Mouse (Mus musculus) hindbrain, embryonic 16.5 days (tissue): ENCODE measurements around the gene Nrxn1. TPM values are rescaled to one million over a fixed set of nuclear protein-coding genes. Genes with fewer than 3 reads are reported as not detected.

Experiments used
- ATAC-seq: fragments of 200-750 bp; cut with Nextera tagmentation; 2 replicates; pipeline ENCODE4 v1.8.0; 2017; ENCODE audit warnings: moderate TSS enrichment, moderate library complexity
- H3K27ac ChIP-seq: fragments of 300-500 bp; sonication (generic); 2 replicates; pipeline ENCODE4 v1.5.1; 2014; ENCODE audit warnings: low read depth, mild to moderate bottlenecking, control low read depth, low read length, moderate library complexity
- H3K27me3 ChIP-seq: fragments of 300-500 bp; sonication (generic); replicated peaks from 2 replicates; pipeline ENCODE4 v1.6.1; 2014; ENCODE audit warnings: low read length; ENCODE audit not compliant: control insufficient read depth, insufficient read depth
- H3K36me3 ChIP-seq: fragments of 300-500 bp; sonication (generic); 2 replicates; pipeline ENCODE4 v1.6.1; 2014; ENCODE audit warnings: mild to moderate bottlenecking, low read length, moderate library complexity, mixed read lengths; ENCODE audit not compliant: control insufficient read depth, insufficient read depth
- H3K4me1 ChIP-seq: fragments of 300-500 bp; sonication (generic); 2 replicates; pipeline ENCODE4 v1.6.1; 2014; ENCODE audit warnings: low read depth, low read length; ENCODE audit not compliant: control insufficient read depth, insufficient read depth
- H3K4me2 ChIP-seq: fragments of 300-500 bp; sonication (generic); 2 replicates; pipeline ENCODE4 v1.6.1; 2014; ENCODE audit warnings: mild to moderate bottlenecking, low read length, control low read depth, moderate library complexity
- H3K4me3 ChIP-seq: fragments of 300-500 bp; sonication (generic); 2 replicates; pipeline ENCODE4 v1.5.1; 2014; ENCODE audit warnings: mild to moderate bottlenecking, low read length, control low read depth, moderate library complexity
- H3K9ac ChIP-seq: fragments of 300-500 bp; sonication (generic); 2 replicates; pipeline ENCODE4 v1.6.1; 2014; ENCODE audit warnings: low read depth, mild to moderate bottlenecking, control low read depth, low read length, moderate library complexity
- H3K9me3 ChIP-seq: fragments of 300-500 bp; sonication (generic); 2 replicates; pipeline ENCODE4 v1.6.1; 2014; ENCODE audit warnings: mild to moderate bottlenecking, low read length, moderate library complexity; ENCODE audit not compliant: control insufficient read depth
- WGBS: fragments of 180-500 bp; shearing (Covaris S2); extraction: QIAGEN DNeasy Blood & Tissue Kit; methylation state at CpG from one replicate; pipeline ENCODE4 v1.1.7; 2014; 5-methylcytosine and 5-hydroxymethylcytosine counted together
- polyA plus RNA-seq: library from polyadenylated mRNA; unstranded; fragments of >200 nt; fragmentation: Nextera tagmentation; extraction: Ambion mirVana; gene quantifications from 2 replicates; pipeline ENCODE4 v1.2.1, GENCODE M21; 2015

The Nrxn1 gene
- polyA plus RNA-seq, 1 experiment from 2014 or later = 250 TPM

GRCm38 (mm10) chr17:90628004-90628403 lies 464.9 kb downstream of the Nrxn1 start:
- H3K27me3 ChIP-seq = no peaks in the 10 kb centered on the region
- WGBS = 72% methylated on average over 3 of the region's 3 CpGs
- H3K4me3 ChIP-seq = no peak overlapping the region
- H3K9ac ChIP-seq = no peak overlapping the region
- H3K9me3 ChIP-seq = no peaks in the 10 kb centered on the region
- no peak overlapping the region for H3K27ac ChIP-seq
- no peak overlapping the region for H3K4me2 ChIP-seq
- H3K36me3 ChIP-seq = no peaks in the 10 kb centered on the region
- ATAC-seq = no peak
- H3K4me1 ChIP-seq = peaks cover 3% of the 10 kb centered on the region; the same call in 1 of the 2 replicates

GRCm38 (mm10) chr17:90627395-90627794 lies 465.5 kb downstream of the Nrxn1 start:
- Histone ChIP-seq H3K36me3 (no peaks in the 10 kb centered on the region), H3K4me3 (no peak overlapping the region), H3K9me3 (no peaks in the 10 kb centered on the region), H3K9ac (no peak overlapping the region), H3K27ac (no peak overlapping the region), H3K27me3 (no peaks in the 10 kb centered on the region), H3K4me2 (no peak overlapping the region), H3K4me1 (peaks cover 3% of the 10 kb centered on the region; the same call in 1 of the 2 replicates)
- WGBS = 58% methylated on average over 3 of the region's 3 CpGs
- ATAC-seq = no peak

- ATAC-seq = peak; percentile 46; the same call in 1 of the 2 replicates
- no peak overlapping the region for H3K9ac ChIP-seq
- 17% methylated on average over 1 of the region's 1 CpGs for WGBS
Measured at GRCm38 (mm10) chr17:90624591-90625266, 468.1 kb downstream of the Nrxn1 start.

GRCm38 (mm10) chr17:90621828-90622227 lies 471.0 kb downstream of the Nrxn1 start:
- no peak overlapping the region for H3K4me2 ChIP-seq
- no peaks in the 10 kb centered on the region for H3K4me1 ChIP-seq
- ATAC-seq = no peak
- H3K27ac ChIP-seq = no peak overlapping the region
- H3K36me3 ChIP-seq = no peaks in the 10 kb centered on the region
- H3K9ac ChIP-seq = no peak overlapping the region
- H3K4me3 ChIP-seq = no peak overlapping the region
- H3K27me3 ChIP-seq = no peaks in the 10 kb centered on the region
- 86% methylated on average over 4 of the region's 4 CpGs for WGBS
- no peaks in the 10 kb centered on the region for H3K9me3 ChIP-seq

More at GRCm38 (mm10) chr17:90624591-90625266, 468.1 kb downstream of the Nrxn1 start:
- Histone ChIP-seq H3K36me3 (no peaks in the 10 kb centered on the region), H3K27ac (no peak overlapping the region), H3K4me3 (no peak overlapping the region), H3K4me2 (no peak overlapping the region), H3K9me3 (no peaks in the 10 kb centered on the region), H3K27me3 (no peaks in the 10 kb centered on the region), H3K4me1 (peaks cover 1% of the 10 kb centered on the region; the same call in 1 of the 2 replicates)

- H3K9me3 ChIP-seq = no peaks in the 10 kb centered on the region
- H3K36me3 ChIP-seq = no peaks in the 10 kb centered on the region
- H3K4me3 ChIP-seq = no peak overlapping the region
- no peak overlapping the region for H3K9ac ChIP-seq
- H3K4me2 ChIP-seq = no peak overlapping the region
- WGBS = 75% methylated on average over 3 of the region's 3 CpGs
- H3K4me1 ChIP-seq = no peaks in the 10 kb centered on the region
- H3K27ac ChIP-seq = no peak overlapping the region
- no peaks in the 10 kb centered on the region for H3K27me3 ChIP-seq
- ATAC-seq = no peak
Measured at GRCm38 (mm10) chr17:90615019-90615418, 477.9 kb downstream of the Nrxn1 start.

GRCm38 (mm10) chr17:90607427-90607806 lies 485.5 kb downstream of the Nrxn1 start:
- Histone ChIP-seq H3K27me3 (no peaks in the 10 kb centered on the region), H3K4me2 (no peak overlapping the region), H3K27ac (no peak overlapping the region), H3K4me1 (no peaks in the 10 kb centered on the region), H3K36me3 (no peaks in the 10 kb centered on the region), H3K4me3 (no peak overlapping the region), H3K9me3 (no peaks in the 10 kb centered on the region), H3K9ac (no peak overlapping the region)
- ATAC-seq = no peak

GRCm38 (mm10) chr17:90606718-90607426 lies 486.0 kb downstream of the Nrxn1 start:
- Histone ChIP-seq H3K9me3 (no peaks in the 10 kb centered on the region), H3K9ac (no peak overlapping the region), H3K4me3 (no peak overlapping the region), H3K27me3 (no peaks in the 10 kb centered on the region), H3K36me3 (no peaks in the 10 kb centered on the region), H3K4me2 (no peak overlapping the region), H3K4me1 (no peaks in the 10 kb centered on the region), H3K27ac (no peak overlapping the region)
- ATAC-seq = no peak
- WGBS = 86% methylated on average over 4 of the region's 4 CpGs

GRCm38 (mm10) chr17:90599570-90600524 lies 493.0 kb downstream of the Nrxn1 start:
- no peak overlapping the region for H3K27ac ChIP-seq
- WGBS = 72% methylated on average over 9 of the region's 9 CpGs
- H3K9ac ChIP-seq = no peak overlapping the region

More at GRCm38 (mm10) chr17:90599570-90600524, 493.0 kb downstream of the Nrxn1 start:
- H3K4me1 ChIP-seq = no peaks in the 10 kb centered on the region
- 0 out of 2 replicates have a peak, but pooled peaks have one; percentile 50 for ATAC-seq
- no peaks in the 10 kb centered on the region for H3K9me3 ChIP-seq
- H3K36me3 ChIP-seq = peaks cover 3% of the 10 kb centered on the region; the same call in 1 of the 2 replicates
- H3K27me3 ChIP-seq = no peaks in the 10 kb centered on the region
- H3K4me3 ChIP-seq = no peak overlapping the region
- no peak overlapping the region for H3K4me2 ChIP-seq
